Mouse (Mus musculus) urinary bladder, postnatal 4 days (tissue): Measurements from ENCODE around the gene Abcb9.
"Not testable (repeated sequence)": the region's sequence is repeated elsewhere in the genome, so short reads cannot be mapped to it uniquely, and the experiment has no call there.

Source experiments
- DNase-seq, 2 experiments: peaks; one replicate each; pipeline ENCODE4 v3.0.0; 2021 to 2022; ENCODE audit warnings: low spot score in 2 of 2

Abcb9 gene

GRCm38 (mm10) chr5:124059677-124060076 lies 35.9 kb downstream of the Abcb9 start:
- DNase-seq, result no peak

DNA sequence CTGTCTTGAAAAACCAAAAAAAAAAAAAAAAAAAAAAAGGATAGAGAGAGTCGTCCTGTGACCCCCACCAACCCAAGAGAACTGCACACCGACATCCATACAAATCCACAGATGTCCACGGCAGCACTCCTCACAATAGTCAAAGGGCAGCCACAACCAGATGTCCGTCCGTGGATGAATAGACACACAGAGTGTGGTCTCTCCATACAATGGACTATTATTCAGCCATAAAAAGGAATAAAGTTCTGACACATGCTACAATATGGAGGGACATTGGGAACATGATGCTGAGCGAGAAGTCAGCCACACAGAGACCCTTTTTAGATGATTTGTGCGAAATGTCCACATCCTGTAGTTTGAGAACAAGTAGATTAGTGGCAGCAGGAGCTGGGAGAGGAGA lies 36.8 kb downstream of the Abcb9 start:
- DNase-seq, result no peak

GRCm38 (mm10) chr5:124056956-124057355 lies 38.6 kb downstream of the Abcb9 start:
- no peak for DNase-seq

DNA sequence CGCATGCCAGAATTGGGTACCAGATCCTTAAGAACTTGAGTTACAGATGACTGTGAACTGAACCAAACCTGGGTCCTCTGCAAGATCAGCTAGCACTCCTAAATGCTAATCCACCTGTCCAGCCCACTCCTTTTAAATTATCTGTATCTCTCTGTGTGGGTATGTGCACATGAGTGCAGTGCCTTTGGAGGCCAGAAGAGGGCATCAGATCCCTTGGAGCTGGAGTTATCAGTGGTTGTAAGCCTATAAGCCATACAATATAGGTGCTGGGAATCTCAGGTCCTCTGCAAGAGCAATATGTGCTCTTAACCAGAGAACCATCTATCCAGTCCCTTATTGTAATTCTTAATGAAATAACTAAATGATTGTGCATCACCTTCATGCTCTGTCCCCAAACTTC lies 39.4 kb downstream of the Abcb9 start:
- no peak for DNase-seq

DNA sequence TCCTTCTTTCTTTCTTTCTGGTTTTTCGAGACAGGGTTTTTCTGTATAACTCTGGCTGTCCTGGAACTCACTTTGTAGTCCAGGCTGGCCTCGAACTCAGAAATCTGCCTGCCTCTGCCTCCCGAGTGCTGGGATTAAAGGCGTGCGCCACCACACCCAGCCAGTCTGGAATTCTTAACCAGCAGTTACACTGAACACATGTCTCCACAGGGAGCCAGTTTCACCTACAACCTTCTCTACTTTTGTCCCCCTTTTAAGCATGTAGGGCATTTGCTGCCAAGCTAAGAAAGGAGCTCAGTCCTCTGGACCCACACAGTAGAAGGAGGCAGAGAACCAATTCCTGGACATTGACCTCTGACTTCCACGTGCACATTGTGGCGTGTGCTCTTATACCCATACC lies 43.0 kb downstream of the Abcb9 start:
- DNase-seq, result not testable (repeated sequence)

DNA sequence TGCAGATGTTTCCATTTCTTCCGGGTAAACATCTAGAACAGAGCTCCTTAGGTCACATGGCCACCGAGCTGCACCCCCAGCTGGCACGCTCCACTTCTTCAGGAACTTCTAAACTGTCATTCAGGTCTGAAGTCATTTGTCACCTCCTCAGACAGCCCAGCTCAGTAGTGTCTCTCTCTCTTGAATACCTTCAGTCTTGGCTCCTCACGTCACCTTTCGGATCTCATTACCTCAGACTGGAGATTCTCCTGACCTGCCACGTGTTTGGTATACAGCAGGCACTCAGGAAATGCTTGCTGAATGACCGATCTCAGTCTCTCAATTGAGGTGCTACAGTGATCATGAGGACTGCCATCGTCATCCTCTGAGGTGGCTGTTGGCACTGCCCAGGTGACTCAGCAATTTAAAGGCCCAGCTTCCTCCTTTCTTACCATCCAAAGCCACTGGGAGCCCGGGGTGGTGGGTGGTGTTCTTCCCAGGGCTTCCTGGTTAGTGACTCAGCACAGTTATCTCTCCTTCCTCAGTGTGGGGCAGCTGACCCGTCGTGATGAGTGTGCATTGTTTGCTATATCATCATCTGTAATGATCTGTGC lies 43.6 kb downstream of the Abcb9 start:
- no peak for DNase-seq

DNA sequence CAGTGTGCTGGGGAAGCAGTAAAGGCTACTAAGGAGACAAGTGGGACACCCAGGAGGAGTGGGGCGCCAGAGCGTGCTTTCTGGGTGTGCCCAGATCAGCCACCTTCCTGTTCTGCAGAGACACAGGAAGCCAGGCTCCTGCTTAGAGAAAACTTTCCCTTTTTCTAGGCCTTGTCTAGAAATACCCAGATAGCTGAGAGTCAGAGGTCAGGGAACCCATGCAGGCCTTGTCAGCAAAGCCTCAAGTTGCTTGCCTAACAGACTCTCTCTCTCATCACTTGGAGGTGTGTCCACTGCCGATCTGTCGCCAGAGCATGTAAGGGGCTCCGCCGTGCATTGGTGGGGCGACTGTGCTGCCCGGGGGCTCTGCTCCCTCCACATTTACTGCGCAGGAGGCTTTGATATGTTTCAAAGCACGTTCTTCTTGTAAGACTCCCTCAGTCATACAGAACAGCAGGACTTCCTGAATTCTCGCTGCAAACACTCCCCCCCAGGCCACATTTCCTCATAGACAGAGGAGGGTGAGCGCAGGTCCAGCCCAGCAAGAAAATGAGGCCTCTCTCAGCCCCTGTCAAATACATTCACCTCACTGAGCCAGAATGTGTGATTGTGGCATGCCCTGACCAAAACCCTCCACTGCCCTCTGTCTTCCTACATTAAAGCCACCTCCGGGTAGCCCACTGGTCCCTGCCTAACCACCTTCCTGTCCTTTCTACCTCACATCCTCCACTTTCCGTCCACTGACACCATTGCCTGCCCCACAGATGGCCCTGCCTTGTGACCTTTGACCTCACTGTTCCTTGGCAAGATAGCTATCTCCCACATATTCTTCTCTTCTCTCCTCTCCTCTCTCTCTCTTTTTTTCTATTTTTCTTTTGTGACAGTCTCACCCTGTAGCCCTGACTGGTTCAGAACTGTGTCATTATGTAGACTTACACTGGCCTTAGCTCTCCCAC lies 45.2 kb downstream of the Abcb9 start:
- no peak for DNase-seq

- no peak for DNase-seq
These were observed 46.2 kb downstream of the Abcb9 start for GRCm38 (mm10) chr5:124049249-124050045.

GRCm38 (mm10) chr5:124046741-124047401 lies 48.7 kb downstream of the Abcb9 start:
- DNase-seq, result peak; percentile 64 to 70

- no peak for DNase-seq
These were observed 50.1 kb downstream of the Abcb9 start for GRCm38 (mm10) chr5:124045453-124046010.

GRCm38 (mm10) chr5:124043999-124044398 lies 51.6 kb downstream of the Abcb9 start:
- DNase-seq, result no peak

DNA sequence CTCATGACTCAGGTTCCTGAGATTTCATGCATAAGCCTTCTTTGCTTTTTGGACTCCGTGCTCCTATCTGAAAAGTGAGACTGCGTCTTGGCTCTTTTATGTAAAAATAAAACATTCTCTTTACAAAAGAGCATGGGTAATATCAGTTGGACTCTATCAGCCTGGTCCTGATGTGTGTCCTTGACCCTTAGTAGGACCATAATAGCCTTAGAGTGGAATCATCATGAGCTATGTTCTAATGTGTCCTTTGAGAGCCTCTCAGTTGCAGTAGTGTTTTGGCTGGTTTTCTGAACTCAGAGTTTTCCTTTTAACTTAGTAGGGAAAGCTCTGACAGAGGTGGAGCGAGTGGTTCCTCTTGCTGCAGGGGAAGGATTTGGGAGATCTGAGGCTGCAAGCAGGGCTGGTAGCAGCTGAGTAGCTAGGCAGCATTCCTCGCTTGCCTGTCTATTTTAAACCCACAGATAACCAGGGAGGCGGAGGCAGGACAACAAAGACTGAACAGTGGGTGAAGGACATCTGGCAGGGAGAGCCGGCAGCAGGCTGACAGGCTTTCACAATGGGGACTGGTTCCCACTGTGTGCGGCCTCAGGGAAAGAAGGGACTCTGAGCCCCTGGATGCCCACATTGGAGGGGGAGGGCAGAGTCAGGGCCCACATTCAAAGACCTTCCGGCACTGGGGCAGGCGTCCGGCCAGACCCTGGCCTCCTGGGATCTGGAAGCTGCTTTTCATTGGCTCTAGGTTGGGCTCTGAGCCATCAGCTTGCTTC lies 52.2 kb downstream of the Abcb9 start:
- peak in 1 of 2 experiments; percentile 50 for DNase-seq

DNA sequence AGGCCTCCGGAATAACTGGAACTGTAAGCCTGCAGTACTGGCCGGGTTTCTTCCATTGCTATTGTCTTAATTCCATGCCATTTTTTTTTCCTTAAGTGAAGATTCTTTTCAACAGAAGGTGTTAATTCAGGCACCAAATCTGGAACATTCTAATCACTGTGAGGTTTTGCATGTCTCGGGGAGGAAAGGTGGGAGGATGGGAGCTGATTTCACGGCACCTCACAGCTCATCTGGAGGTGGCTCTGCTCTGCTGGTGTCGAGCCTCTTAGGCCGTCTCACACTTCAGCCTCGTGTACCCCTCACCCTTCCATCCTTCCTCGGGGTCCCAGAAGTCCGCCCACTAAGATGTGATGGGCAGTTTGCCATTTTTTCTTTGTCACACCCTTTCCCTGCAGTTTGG lies 54.5 kb downstream of the Abcb9 start:
- DNase-seq, result no peak

GRCm38 (mm10) chr5:124039602-124040001 lies 56.0 kb downstream of the Abcb9 start:
- no peak for DNase-seq

- DNase-seq, result no peak
These were observed 58.8 kb downstream of the Abcb9 start for GRCm38 (mm10) chr5:124036836-124037235.

GRCm38 (mm10) chr5:124036341-124036740 lies 59.3 kb downstream of the Abcb9 start:
- no peak for DNase-seq

DNA sequence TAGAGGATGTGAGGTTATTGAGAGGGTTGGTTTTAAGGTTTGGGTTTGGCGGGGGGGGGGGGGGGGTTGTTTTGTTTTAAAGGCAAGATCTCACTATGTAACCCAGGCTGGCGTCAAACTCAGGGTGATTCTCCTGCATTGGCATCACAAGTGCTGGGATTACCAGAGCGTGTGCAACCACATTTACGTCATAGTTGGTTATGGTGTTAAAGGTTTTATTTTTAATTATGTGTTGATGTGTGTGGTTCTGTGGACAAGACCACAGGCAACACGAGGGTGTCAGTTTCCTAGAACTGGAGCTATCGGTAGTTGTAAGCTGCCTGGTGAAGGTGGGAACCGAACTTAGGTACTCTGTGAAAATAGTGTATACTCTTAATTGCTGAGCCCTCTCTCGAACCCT lies 59.8 kb downstream of the Abcb9 start:
- DNase-seq, result no peak

DNA sequence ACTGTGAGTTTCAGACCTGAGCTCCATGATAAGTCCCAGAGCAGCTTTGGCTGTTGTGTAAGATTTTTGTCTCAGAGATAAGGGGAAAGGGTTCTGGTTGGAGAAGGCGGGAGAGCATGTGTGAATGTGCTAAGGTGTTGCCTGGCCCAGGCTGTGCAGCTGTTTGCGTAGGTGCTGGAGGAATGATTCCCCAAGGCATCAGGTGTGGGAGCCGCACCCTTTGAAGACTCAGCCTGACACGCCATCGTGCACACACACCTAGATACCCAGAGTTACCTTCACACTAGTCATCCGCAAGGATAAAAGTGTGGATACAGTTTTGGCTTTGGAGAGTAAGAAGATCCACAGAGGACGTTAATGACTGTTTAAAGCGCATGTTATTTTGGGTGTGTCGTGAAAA lies 60.2 kb downstream of the Abcb9 start:
- DNase-seq, result no peak

DNA sequence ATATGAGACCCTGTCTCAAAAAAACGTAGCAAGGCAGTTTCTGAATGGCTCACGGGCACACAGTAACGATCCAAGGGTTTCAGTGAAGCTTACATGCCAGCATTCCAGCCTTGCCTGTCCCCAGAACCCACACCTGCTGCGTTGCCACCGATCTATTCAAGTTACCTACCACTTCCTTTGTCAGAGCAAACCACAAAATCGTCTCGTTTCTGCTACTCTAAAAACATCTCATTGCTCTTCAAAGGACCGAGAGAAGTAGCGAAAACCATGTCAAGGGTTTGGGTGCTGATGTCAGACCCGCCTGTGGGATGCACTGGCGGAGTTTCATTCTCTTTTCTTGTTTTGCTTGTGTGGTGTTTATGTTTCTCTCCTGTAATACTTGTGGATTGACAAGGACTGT lies 61.1 kb downstream of the Abcb9 start:
- no peak for DNase-seq

GRCm38 (mm10) chr5:124032001-124032508 lies 63.5 kb downstream of the Abcb9 start, which contains the start of gene Vps37b:
Gene Vps37b (minus strand): TSS chr5:124032270.
- DNase-seq, result peak; percentile 83 to 90
